Mouse (Mus musculus) CH12.LX (cell line): ENCODE measurements around the gene Map4k4. TPM values are rescaled to one million over a fixed set of nuclear protein-coding genes. Genes with fewer than 3 reads are reported as not detected.

Experiments used
- DNase-seq: peaks from one replicate; pipeline ENCODE4 v3.0.0-alpha.2; 2013; ENCODE audit errors: extremely low read depth
- H3K27ac ChIP-seq: 2 replicates; pipeline ENCODE4 v1.5.1; 2012; ENCODE audit warnings: low read depth, mild to moderate bottlenecking, control low read depth, moderate library complexity; ENCODE audit not compliant: insufficient read depth
- H3K27me3 ChIP-seq: replicated peaks from 2 replicates; pipeline ENCODE3; 2012; ENCODE audit warnings: inconsistent platforms
- H3K36me3 ChIP-seq, 2 experiments: replicated peaks in 1 of 2; 2 replicates each; pipeline versions ENCODE3 to v1.6.1; 2012; ENCODE audit warnings: inconsistent platforms in 1 of 2, low read length in 1 of 2, mild to moderate bottlenecking in 1 of 2, mixed read lengths in 1 of 2, moderate library complexity in 1 of 2; ENCODE audit not compliant: control insufficient read depth in 1 of 2, insufficient read depth in 1 of 2
- H3K4me1 ChIP-seq, 2 experiments: 2 replicates each; pipeline ENCODE4 v1.6.1; 2012; ENCODE audit warnings: inconsistent platforms in 1 of 2, moderate library complexity in 1 of 2; ENCODE audit not compliant: insufficient read depth in 2 of 2, control insufficient read depth in 1 of 2
- H3K4me2 ChIP-seq: 2 replicates; pipeline ENCODE4 v1.6.1; 2012; ENCODE audit warnings: low read depth, mild to moderate bottlenecking, control low read depth; ENCODE audit not compliant: poor library complexity, insufficient read depth, severe bottlenecking
- H3K4me3 ChIP-seq, 3 experiments: fragments of 150-350 bp in 1 of 3; sonication (generic) in 1 of 3; replicated peaks in 1 of 3; 2 replicates each; pipeline versions ENCODE3 to v1.5.1; 2011 to 2012; ENCODE audit warnings: low read depth in 2 of 3, low read length in 2 of 3, mild to moderate bottlenecking in 2 of 3, moderate library complexity in 2 of 3, control low read depth in 1 of 3, improper control_type of control experiment in 1 of 3, inconsistent platforms in 1 of 3, mixed read lengths in 1 of 3; ENCODE audit not compliant: poor library complexity in 1 of 3
- H3K79me2 ChIP-seq: replicated peaks from 2 replicates; pipeline ENCODE4 v1.6.1; 2012; ENCODE audit warnings: mild to moderate bottlenecking, moderate library complexity; ENCODE audit not compliant: control insufficient read depth, poor library complexity, insufficient read depth, severe bottlenecking; ENCODE audit errors: extremely low read depth
- H3K9ac ChIP-seq: 2 replicates; pipeline ENCODE4 v1.6.1; 2012; ENCODE audit warnings: low read depth, mild to moderate bottlenecking, control low read depth, moderate library complexity; ENCODE audit not compliant: insufficient read depth
- H3K9me3 ChIP-seq: replicated peaks from 2 replicates; pipeline ENCODE3; 2012; ENCODE audit warnings: low read length, inconsistent platforms, mixed read lengths
- CHD1 ChIP-seq: IDR thresholded peaks from 2 replicates; pipeline ENCODE4 v1.6.1; 2012; ENCODE audit warnings: low read depth, low read length, improper control_type of control experiment, inconsistent platforms
- CTCF ChIP-seq, 2 experiments: IDR thresholded peaks in 1 of 2; conservative IDR thresholded peaks in 1 of 2; 2 replicates each; pipeline ENCODE4 v1.5.1; 2011 to 2012; ENCODE audit warnings: low read depth in 2 of 2, low read length in 2 of 2, improper control_type of control experiment in 1 of 2, inconsistent platforms in 1 of 2, mild to moderate bottlenecking in 1 of 2, moderate library complexity in 1 of 2
- ELF1 ChIP-seq: IDR thresholded peaks from 2 replicates; pipeline ENCODE4 v1.6.1; 2014; ENCODE audit warnings: low read depth, mild to moderate bottlenecking, inconsistent platforms, low read length, improper control_type of control experiment
- EP300 ChIP-seq: IDR thresholded peaks from 2 replicates; pipeline ENCODE4 v1.6.1; 2011; ENCODE audit warnings: low read length, improper control_type of control experiment
- ETS1 ChIP-seq: conservative IDR thresholded peaks from 2 replicates; pipeline ENCODE4 v1.6.1; 2012; ENCODE audit warnings: low read depth, mild to moderate bottlenecking, inconsistent platforms, low read length, improper control_type of control experiment, moderate library complexity
- JUND ChIP-seq: conservative IDR thresholded peaks from 2 replicates; pipeline ENCODE4 v1.6.1; 2011; ENCODE audit warnings: low read depth, low read length, improper control_type of control experiment
- KAT2A ChIP-seq: IDR thresholded peaks from 2 replicates; pipeline ENCODE4 v1.6.1; 2012; ENCODE audit warnings: low read length, improper control_type of control experiment, inconsistent platforms; ENCODE audit not compliant: insufficient replicate concordance
- MAFK ChIP-seq: IDR thresholded peaks from 2 replicates; pipeline ENCODE4 v1.6.1; 2011; ENCODE audit warnings: low read length, improper control_type of control experiment; ENCODE audit not compliant: insufficient replicate concordance
- MAX ChIP-seq: IDR thresholded peaks from 2 replicates; pipeline ENCODE4 v1.6.1; 2011; ENCODE audit warnings: low read length, improper control_type of control experiment
- MEF2A ChIP-seq: IDR thresholded peaks from 2 replicates; pipeline ENCODE4 v1.6.1; 2014; ENCODE audit warnings: low read depth, mild to moderate bottlenecking, inconsistent platforms, low read length, improper control_type of control experiment, borderline replicate concordance
- MXI1 ChIP-seq: IDR thresholded peaks from 2 replicates; pipeline ENCODE4 v1.6.1; 2011; ENCODE audit warnings: mild to moderate bottlenecking, low read depth, low read length, improper control_type of control experiment
- MYC ChIP-seq: IDR thresholded peaks from 2 replicates; pipeline ENCODE4 v1.6.1; 2011; ENCODE audit warnings: low read depth, mild to moderate bottlenecking, improper control_type of control experiment, low read length
- NRF1 ChIP-seq: IDR thresholded peaks from 2 replicates; pipeline ENCODE4 v1.6.1; 2014; ENCODE audit warnings: low read depth, mild to moderate bottlenecking, inconsistent platforms, low read length, improper control_type of control experiment, moderate library complexity
- PAX5 ChIP-seq: IDR thresholded peaks from 2 replicates; pipeline ENCODE4 v1.6.1; 2012; ENCODE audit warnings: low read length, inconsistent platforms, mixed read lengths
- POLR2A ChIP-seq: IDR thresholded peaks from 2 replicates; pipeline ENCODE4 v1.6.1; 2011; ENCODE audit warnings: low read depth, mild to moderate bottlenecking, improper control_type of control experiment, low read length
- RAD21 ChIP-seq: IDR thresholded peaks from 2 replicates; pipeline ENCODE4 v1.6.1; 2011; ENCODE audit warnings: low read depth, mild to moderate bottlenecking, low read length, improper control_type of control experiment, moderate library complexity
- RCOR1 ChIP-seq: conservative IDR thresholded peaks from 2 replicates; pipeline ENCODE4 v1.6.1; 2012; ENCODE audit warnings: low read depth, mild to moderate bottlenecking, inconsistent platforms, low read length, improper control_type of control experiment
- SIN3A ChIP-seq: IDR thresholded peaks from 2 replicates; pipeline ENCODE4 v1.6.1; 2012; ENCODE audit warnings: low read length, improper control_type of control experiment, inconsistent platforms
- SMC3 ChIP-seq: IDR thresholded peaks from 2 replicates; pipeline ENCODE4 v1.6.1; 2011; ENCODE audit warnings: low read depth, low read length, improper control_type of control experiment
- TBP ChIP-seq: conservative IDR thresholded peaks from 2 replicates; pipeline ENCODE4 v1.6.1; 2011; ENCODE audit warnings: low read depth, low read length, improper control_type of control experiment
- TCF12 ChIP-seq: IDR thresholded peaks from 2 replicates; pipeline ENCODE4 v1.6.1; 2014; ENCODE audit warnings: low read depth, mild to moderate bottlenecking, inconsistent platforms, low read length, improper control_type of control experiment
- USF1 ChIP-seq: IDR thresholded peaks from 2 replicates; pipeline ENCODE4 v1.6.1; 2014; ENCODE audit warnings: low read depth, mild to moderate bottlenecking, inconsistent platforms, low read length, improper control_type of control experiment
- USF2 ChIP-seq: conservative IDR thresholded peaks from 2 replicates; pipeline ENCODE4 v1.6.1; 2011; ENCODE audit warnings: low read depth, low read length, improper control_type of control experiment
- ZMIZ1 ChIP-seq: IDR thresholded peaks from 2 replicates; pipeline ENCODE4 v1.6.1; 2012; ENCODE audit warnings: low read depth, mild to moderate bottlenecking, inconsistent platforms, low read length, improper control_type of control experiment
- ZNF384 ChIP-seq: IDR thresholded peaks from 2 replicates; pipeline ENCODE4 v1.6.1; 2012; ENCODE audit warnings: low read depth, low read length, improper control_type of control experiment, inconsistent platforms
- dilution Hi-C: fragments of 300-500 bp; cut with MboI; formaldehyde crosslinking; loops from 2 replicates; pipeline ENCODE4 v1.14.3; 2020; ENCODE audit warnings: low sequenced_read_pairs; ENCODE audit not compliant: extremely low pct_unique_long_range_greater_than_20kb, extremely low pct_ligation_motif_present
- in situ Hi-C: fragments of 300-500 bp; cut with MboI; formaldehyde crosslinking; loops from 3 replicates; pipeline ENCODE4 v1.14.3; 2019; ENCODE audit warnings: low sequenced_read_pairs, low pct_ligation_motif_present, low pct_unique_long_range_greater_than_20kb, mixed read lengths
- polyA plus RNA-seq: library from polyadenylated mRNA; unstranded; fragments of >175 nt; gene quantifications from 2 replicates; pipeline ENCODE4 v1.2.1, GENCODE M21; 2012; ENCODE audit warnings: low read depth; ENCODE audit not compliant: insufficient read length
- total RNA-seq, 2 experiments: library from RNA; depleted of rRNA; stranded (reverse); fragments of 300-350 nt in 1 of 2; fragments of >200 nt in 1 of 2; gene quantifications; 2 replicates each; pipeline ENCODE4 v1.2.3; 2012 to 2014

Map4k4 gene
- total and polyA plus RNA-seq, 3 experiments, result 21.8 to 46.3 (median 41.0) TPM

DNA sequence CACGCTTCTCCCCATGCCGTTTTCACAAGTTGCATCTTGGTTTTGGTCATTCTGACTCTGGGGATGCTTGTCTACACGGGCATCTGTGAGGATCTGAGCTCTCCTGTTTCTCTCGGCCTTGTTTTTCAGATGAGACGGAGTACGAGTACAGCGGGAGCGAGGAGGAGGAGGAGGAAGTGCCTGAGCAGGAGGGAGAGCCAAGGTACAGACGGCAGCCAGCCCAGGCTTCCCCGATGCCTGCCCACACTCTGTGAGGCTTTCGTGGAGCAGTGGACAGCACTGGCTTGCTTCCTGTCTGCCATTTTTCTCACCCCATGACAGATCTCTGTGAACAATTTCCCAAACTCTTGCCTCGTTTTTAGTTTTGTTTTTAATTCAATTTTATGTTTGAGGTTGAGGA lies 88.1 kb downstream of the Map4k4 start:
- Histone ChIP-seq H3K9me3 (no peaks in the 10 kb centered on the region), H3K27me3 (no peaks in the 10 kb centered on the region), H3K4me1 (peaks cover 3 to 22% of the 10 kb centered on the region in 2 experiments; a peak in 3 of 4 replicates), H3K36me3 (peaks cover 38 to 87% of the 10 kb centered on the region in 2 experiments), H3K79me2 (no peaks in the 10 kb centered on the region), H3K4me2 (no peak overlapping the region), H3K9ac (no peak overlapping the region), H3K4me3 (no peak overlapping the region), H3K27ac (no peak overlapping the region)
- in situ Hi-C loops (no loop called here), dilution Hi-C loops (no loop called here)
- TF ChIP-seq SIN3A (no peak), USF2 (no peak), ELF1 (no peak), JUND (no peak), TBP (no peak), POLR2A (no peak), MYC (no peak), CHD1 (no peak), PAX5 (no peak), CTCF (conservative IDR thresholded peaks at IDR 0.05 in 1 of 2, IDR thresholded peaks at IDR 0.05 in 1 of 2; ENCODE audit: low read depth in 2 of 2, low read length in 2 of 2) (no peak), MEF2A (no peak), USF1 (no peak), ZMIZ1 (no peak), TCF12 (no peak), MXI1 (no peak)
- DNase-seq, result no peak

DNA sequence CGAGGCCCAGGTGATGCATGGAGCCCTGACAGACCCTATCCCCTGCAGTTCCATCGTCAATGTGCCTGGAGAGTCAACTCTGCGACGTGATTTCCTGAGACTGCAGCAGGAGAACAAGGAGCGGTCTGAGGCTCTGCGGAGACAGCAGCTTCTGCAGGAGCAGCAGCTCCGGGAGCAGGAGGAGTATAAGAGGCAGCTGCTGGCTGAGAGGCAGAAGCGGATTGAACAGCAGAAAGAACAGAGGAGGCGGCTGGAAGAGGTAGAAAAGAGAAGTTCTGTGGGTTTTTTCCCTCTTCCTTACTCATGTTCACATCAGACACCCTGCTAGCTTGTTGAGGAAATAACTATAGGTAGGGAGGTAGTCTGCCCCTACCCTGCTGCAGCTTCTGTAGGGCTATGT lies 89.3 kb downstream of the Map4k4 start:
- in situ Hi-C loops, result no loop called here
- Histone ChIP-seq H3K27ac (no peak overlapping the region), H3K9ac (no peak overlapping the region), H3K79me2 (no peaks in the 10 kb centered on the region), H3K4me2 (no peak overlapping the region), H3K36me3 (peaks cover 42 to 87% of the 10 kb centered on the region in 2 experiments), H3K9me3 (no peaks in the 10 kb centered on the region), H3K27me3 (no peaks in the 10 kb centered on the region), H3K4me1 (peaks cover 3 to 22% of the 10 kb centered on the region in 2 experiments; a peak in 3 of 4 replicates), H3K4me3 (no peak overlapping the region)
- DNase-seq, result no peak
- TF ChIP-seq MYC, result no peak
- TF ChIP-seq RCOR1, result no peak
- TF ChIP-seq ZNF384, result no peak
- no peak for TF ChIP-seq MXI1
- no peak for TF ChIP-seq NRF1
- no peak for TF ChIP-seq EP300
- no peak for TF ChIP-seq MAFK
- no peak for TF ChIP-seq RAD21
- no peak for TF ChIP-seq TBP
- TF ChIP-seq CTCF (conservative IDR thresholded peaks at IDR 0.05 in 1 of 2, IDR thresholded peaks at IDR 0.05 in 1 of 2; ENCODE audit: low read depth in 2 of 2, low read length in 2 of 2), result no peak
- no peak for TF ChIP-seq ETS1
- no peak for TF ChIP-seq MEF2A
- no peak for TF ChIP-seq KAT2A
- TF ChIP-seq SMC3, result no peak
- TF ChIP-seq MAX, result no peak
- dilution Hi-C loops, result no loop called here
